Mouse (Mus musculus) kidney, postnatal 0 days (tissue): ENCODE results near the gene Gdf15. TPM values are rescaled to one million over a fixed set of nuclear protein-coding genes. Genes with fewer than 3 reads are reported as not detected.

ENCODE experiments used
- ATAC-seq: fragments of 200-750 bp; cut with Nextera tagmentation; replicated peaks from 2 replicates; pipeline ENCODE4 v1.8.0; 2017; ENCODE audit warnings: low read depth, moderate number of reproducible peaks, moderate TSS enrichment, moderate library complexity; ENCODE audit not compliant: low FRiP score
- DNase-seq: peaks from one replicate; pipeline ENCODE4 v3.0.0-alpha.2; 2016; ENCODE audit warnings: low spot score
- H3K27ac ChIP-seq: fragments of 300-500 bp; sonication (generic); 2 replicates; pipeline ENCODE4 v1.5.1; 2014; ENCODE audit warnings: mild to moderate bottlenecking
- H3K27me3 ChIP-seq: fragments of 300-500 bp; sonication (generic); 2 replicates; pipeline ENCODE4 v1.6.1; 2014; ENCODE audit warnings: low read length, mixed read lengths; ENCODE audit not compliant: insufficient read depth
- H3K36me3 ChIP-seq: fragments of 300-500 bp; sonication (generic); 2 replicates; pipeline ENCODE4 v1.6.1; 2014; ENCODE audit warnings: low read length, mixed read lengths; ENCODE audit not compliant: insufficient read depth
- H3K4me1 ChIP-seq: fragments of 300-500 bp; sonication (generic); replicated peaks from 2 replicates; pipeline ENCODE4 v1.6.1; 2014; ENCODE audit warnings: antibody characterized with exemption, low read length, mixed read lengths; ENCODE audit not compliant: insufficient read depth
- H3K4me2 ChIP-seq: fragments of 300-500 bp; sonication (generic); 2 replicates; pipeline ENCODE4 v1.6.1; 2014; ENCODE audit warnings: mild to moderate bottlenecking, low read length, moderate library complexity, mixed read lengths
- H3K4me3 ChIP-seq: fragments of 300-500 bp; sonication (generic); replicated peaks from 2 replicates; pipeline ENCODE4 v1.5.1; 2014; ENCODE audit warnings: low read depth, low read length
- H3K9ac ChIP-seq: fragments of 300-500 bp; sonication (generic); 2 replicates; pipeline ENCODE4 v1.6.1; 2014; ENCODE audit warnings: low read depth, low read length
- H3K9me3 ChIP-seq: fragments of 300-500 bp; sonication (generic); replicated peaks from 2 replicates; pipeline ENCODE4 v1.6.1; 2016; ENCODE audit warnings: low read length, inconsistent platforms, mixed read lengths
- CTCF ChIP-seq: IDR thresholded peaks from 2 replicates; pipeline ENCODE4 v1.5.1; 2016; ENCODE audit warnings: antibody characterized with exemption, low read depth, mild to moderate bottlenecking, moderate library complexity
- WGBS: fragments of 180-500 bp; shearing (Covaris S2); extraction: QIAGEN DNeasy Blood & Tissue Kit; methylation state at CpG from one replicate; pipeline ENCODE4 v1.1.7; 2014; 5-methylcytosine and 5-hydroxymethylcytosine counted together
- polyA plus RNA-seq: library from polyadenylated mRNA; unstranded; fragments of >200 nt; fragmentation: Nextera tagmentation; extraction: Ambion mirVana; gene quantifications from 2 replicates; pipeline ENCODE4 v1.2.1, GENCODE M21; 2015

Gdf15 gene
- polyA plus RNA-seq, 1 experiment from 2014 or later: 3.2 TPM

GRCm38 (mm10) chr8:70667071-70667470, 34.8 kb upstream of the Gdf15 start:
- no peaks in the 10 kb centered on the region for H3K36me3 ChIP-seq
- TF ChIP-seq CTCF: no peak
- H3K9me3 ChIP-seq: no peaks in the 10 kb centered on the region
- no peak overlapping the region for H3K4me2 ChIP-seq
- 47% methylated on average over 5 of the region's 5 CpGs for WGBS
- H3K4me1 ChIP-seq: 0 out of 2 replicates have a peak, but pooled peaks cover 3% of the 10 kb centered on the region
- no peak for DNase-seq
- no peaks in the 10 kb centered on the region for H3K27me3 ChIP-seq
- H3K4me3 ChIP-seq: no peak overlapping the region
- no peak overlapping the region for H3K9ac ChIP-seq
- H3K27ac ChIP-seq: 0 out of 2 replicates have a peak overlapping the region, but pooled peaks have one; percentile 31
- ATAC-seq: no peak

- Histone ChIP-seq H3K4me3 (no peak overlapping the region), H3K9ac (no peak overlapping the region), H3K27ac (peak overlapping the region; percentile 48), H3K4me2 (no peak overlapping the region), H3K27me3 (no peaks in the 10 kb centered on the region), H3K4me1 (no peaks in the 10 kb centered on the region), H3K36me3 (no peaks in the 10 kb centered on the region), H3K9me3 (no peaks in the 10 kb centered on the region)
- no peak for TF ChIP-seq CTCF
- 55% methylated on average over 2 of the region's 2 CpGs for WGBS
- DNase-seq: peak; percentile 48
- ATAC-seq: peak; percentile 91
Measured at GRCm38 (mm10) chr8:70665599-70665998, 33.3 kb upstream of the Gdf15 start.

- ATAC-seq: no peak
- Histone ChIP-seq H3K27ac (no peak overlapping the region), H3K4me3 (no peak overlapping the region), H3K36me3 (no peaks in the 10 kb centered on the region), H3K27me3 (no peaks in the 10 kb centered on the region), H3K4me1 (0 out of 2 replicates have a peak, but pooled peaks cover 3% of the 10 kb centered on the region), H3K4me2 (no peak overlapping the region), H3K9me3 (no peaks in the 10 kb centered on the region), H3K9ac (no peak overlapping the region)
- WGBS: 56% methylated on average over 3 of the region's 3 CpGs
- no peak for TF ChIP-seq CTCF
- DNase-seq: no peak
Measured at GRCm38 (mm10) chr8:70664631-70665030, 32.4 kb upstream of the Gdf15 start.

- Histone ChIP-seq H3K4me3 (no peak overlapping the region), H3K4me1 (peaks cover 7% of the 10 kb centered on the region), H3K27me3 (no peaks in the 10 kb centered on the region), H3K9me3 (no peaks in the 10 kb centered on the region), H3K4me2 (no peak overlapping the region), H3K27ac (no peak overlapping the region), H3K36me3 (no peaks in the 10 kb centered on the region), H3K9ac (no peak overlapping the region)
- WGBS: 38% methylated on average over 4 of the region's 4 CpGs
- ATAC-seq (no peak), DNase-seq (no peak)
- no peak for TF ChIP-seq CTCF
Measured at GRCm38 (mm10) chr8:70663691-70664090, 31.4 kb upstream of the Gdf15 start.

- peak within 1 kb of the TSS; percentile 72 for H3K4me2 ChIP-seq
- TF ChIP-seq CTCF: no peak
- H3K27me3 ChIP-seq: no peaks in the 10 kb centered on the region
- H3K9ac ChIP-seq: peak within 1 kb of the TSS; percentile 80
- DNase-seq: peak; percentile 49
- peak; percentile 70 for ATAC-seq
- 4% methylated on average over 14 of the region's 14 CpGs for WGBS
- peak within 1 kb of the TSS; percentile 80 for H3K4me3 ChIP-seq
- H3K36me3 ChIP-seq: peaks cover 10% of the 10 kb centered on the region
- peaks cover 17% of the 10 kb centered on the region for H3K4me1 ChIP-seq
- H3K9me3 ChIP-seq: no peaks in the 10 kb centered on the region
- H3K27ac ChIP-seq: peak within 1 kb of the TSS; percentile 95
Measured at GRCm38 (mm10) chr8:70660273-70660725, 28.0 kb upstream of the Gdf15 start, which contains the start of gene Pgpep1. TSS of gene Pgpep1 (minus strand) at chr8:70660388.

GRCm38 (mm10) chr8:70659604-70660272, 27.5 kb upstream of the Gdf15 start:
- Histone ChIP-seq H3K9ac (peak overlapping the region; percentile 80), H3K4me3 (peak overlapping the region; percentile 80), H3K36me3 (peaks cover 15% of the 10 kb centered on the region), H3K4me2 (peak overlapping the region; percentile 72), H3K27me3 (no peaks in the 10 kb centered on the region), H3K27ac (peak overlapping the region; percentile 95), H3K4me1 (peaks cover 17% of the 10 kb centered on the region), H3K9me3 (no peaks in the 10 kb centered on the region)
- DNase-seq (peak; percentile 98), ATAC-seq (peak; percentile 95)
- no peak for TF ChIP-seq CTCF
- 1% methylated on average over 44 of the region's 44 CpGs for WGBS
